ENCODE assay signal across 15 mouse cellular contexts in genomic region chr9:24394146-24394545, GRCm38 (mm10).
DNase-seq lines count a peak whose midpoint lies in the region.
"Had no signal": no experiment of that assay in that cellular context is flagged by ENCODE, and none has a peak within 500 bp of the region (broad histone marks: within the 10 kb centered on the region; RNA-seq: fewer than 3 reads in every experiment).

No protein-coding gene starts in this region.

- peak; percentile 16 for DNase-seq in gastrocnemius, postnatal 10 days
- no peak for DNase-seq in gastrocnemius, postnatal 36 days
- peak; percentile 10 to 42 for DNase-seq in heart, postnatal 14 days
- DNase-seq in heart, adult 11 months = no peak
- peak; percentile 32 for DNase-seq in retina, embryonic 14.5 days (ENCODE audit: low spot score)
- no peak for DNase-seq in retina, postnatal 1 day
- peak; percentile 7 for DNase-seq in skeletal muscle tissue, adult 2 months (ENCODE audit: low read depth, low spot score)
- no peak for DNase-seq in layer of hippocampus, postnatal 10 days (ENCODE audit: low spot score in 2 of 2)
- DNase-seq: adrenal gland, postnatal 10 days; cerebellum, adult 9-10 months; kidney, adult 8-10 months; kidney, postnatal 14 days; layer of hippocampus, postnatal 36 days; lung, postnatal 36 days; thymus, postnatal 14 days had no signal

- intact Hi-C loops in gastrocnemius, postnatal 36 days (cut with DNase I) = no loop called here
- intact Hi-C loops in heart, postnatal 14 days (cut with DNase I) = no loop called here

Comparison
In these comparisons a context has a peak if more than half of its experiments do, and no peak if none do; other contexts are left out.
1. DNase-seq: peak in gastrocnemius, postnatal 10 days (single experiment), heart, postnatal 14 days (2 of 2), retina, embryonic 14.5 days (single experiment) and skeletal muscle tissue, adult 2 months (single experiment); none in gastrocnemius, postnatal 36 days (0 of 2), heart, adult 11 months (single experiment), retina, postnatal 1 day (single experiment) and layer of hippocampus, postnatal 10 days (0 of 2).